Mouse (Mus musculus): ENCODE results near the gene Svbp. TPM values are rescaled to one million over a fixed set of nuclear protein-coding genes. Genes with fewer than 3 reads are reported as not detected.

Gene Svbp
- 3.9 and 54.3 TPM in 2 replicates for polyA plus RNA-seq (2012; ENCODE audit: insufficient read depth, low replicate concordance)

GRCm38 (mm10) chr4:119194909-119195581 is at the start of gene Svbp:
TSS of gene Svbp (plus strand) at chr4:119195306.
- no peak for TF ChIP-seq FLI1 (IDR thresholded peaks at IDR 0.05; ENCODE audit: low read length)
- TF ChIP-seq GATA1 (IDR thresholded peaks at IDR 0.05; ENCODE audit: borderline replicate concordance, low read length): no peak
- peaks cover 17% of the 10 kb centered on the region for H3K27me3 ChIP-seq (replicated peaks)
- H3K4me3 ChIP-seq (replicated peaks): peak within 1 kb of the TSS; percentile 93
- H3K36me3 ChIP-seq (replicated peaks; ENCODE audit: low read length): peaks cover 8% of the 10 kb centered on the region
- no peaks in the 10 kb centered on the region for H3K9me3 ChIP-seq
- peaks cover 26% of the 10 kb centered on the region for H3K4me1 ChIP-seq

GRCm38 (mm10) chr4:119146816-119147215 is 48.3 kb upstream of the Svbp start:
- Histone ChIP-seq H3K4me3 (replicated peaks) (no peak overlapping the region), H3K27me3 (replicated peaks) (peaks cover 45% of the 10 kb centered on the region), H3K36me3 (replicated peaks; ENCODE audit: low read length) (no peaks in the 10 kb centered on the region), H3K4me1 (peaks cover 19% of the 10 kb centered on the region), H3K9me3 (peaks cover 9% of the 10 kb centered on the region)
- TF ChIP-seq GATA1 (IDR thresholded peaks at IDR 0.05; ENCODE audit: borderline replicate concordance, low read length): no peak
- no peak for TF ChIP-seq FLI1 (IDR thresholded peaks at IDR 0.05; ENCODE audit: low read length)

GRCm38 (mm10) chr4:119147347-119147746 is 47.8 kb upstream of the Svbp start:
- H3K36me3 ChIP-seq (replicated peaks; ENCODE audit: low read length): no peaks in the 10 kb centered on the region
- peaks cover 9% of the 10 kb centered on the region for H3K9me3 ChIP-seq
- H3K4me3 ChIP-seq (replicated peaks): no peak overlapping the region
- peaks cover 15% of the 10 kb centered on the region for H3K4me1 ChIP-seq
- H3K27me3 ChIP-seq (replicated peaks): peaks cover 45% of the 10 kb centered on the region
- TF ChIP-seq GATA1 (IDR thresholded peaks at IDR 0.05; ENCODE audit: borderline replicate concordance, low read length): no peak
- no peak for TF ChIP-seq FLI1 (IDR thresholded peaks at IDR 0.05; ENCODE audit: low read length)

- H3K36me3 ChIP-seq (replicated peaks; ENCODE audit: low read length): no peaks in the 10 kb centered on the region
- TF ChIP-seq FLI1 (IDR thresholded peaks at IDR 0.05; ENCODE audit: low read length) (no peak), GATA1 (IDR thresholded peaks at IDR 0.05; ENCODE audit: borderline replicate concordance, low read length) (no peak)
- peaks cover 9% of the 10 kb centered on the region for H3K9me3 ChIP-seq
- peaks cover 12% of the 10 kb centered on the region; the same call in 1 of the 2 replicates for H3K4me1 ChIP-seq
- H3K27me3 ChIP-seq (replicated peaks): peaks cover 49% of the 10 kb centered on the region
- no peak overlapping the region for H3K4me3 ChIP-seq (replicated peaks)
Observed at GRCm38 (mm10) chr4:119148741-119149140, 46.4 kb upstream of the Svbp start.

- TF ChIP-seq GATA1 (IDR thresholded peaks at IDR 0.05; ENCODE audit: borderline replicate concordance, low read length) (no peak), FLI1 (IDR thresholded peaks at IDR 0.05; ENCODE audit: low read length) (no peak)
Observed at GRCm38 (mm10) chr4:119157186-119157585, 37.9 kb upstream of the Svbp start.

GRCm38 (mm10) chr4:119157891-119158290 is 37.2 kb upstream of the Svbp start:
- no peak for TF ChIP-seq FLI1 (IDR thresholded peaks at IDR 0.05; ENCODE audit: low read length)
- no peak for TF ChIP-seq GATA1 (IDR thresholded peaks at IDR 0.05; ENCODE audit: borderline replicate concordance, low read length)
- Histone ChIP-seq H3K9me3 (no peaks in the 10 kb centered on the region), H3K4me1 (no peaks in the 10 kb centered on the region; the same call in 1 of the 2 replicates)

More at GRCm38 (mm10) chr4:119157186-119157585, 37.9 kb upstream of the Svbp start:
- Histone ChIP-seq H3K36me3 (replicated peaks; ENCODE audit: low read length) (no peaks in the 10 kb centered on the region), H3K4me3 (replicated peaks) (no peak overlapping the region), H3K27me3 (replicated peaks) (peaks cover 10% of the 10 kb centered on the region), H3K9me3 (no peaks in the 10 kb centered on the region), H3K4me1 (no peaks in the 10 kb centered on the region; the same call in 1 of the 2 replicates)

GRCm38 (mm10) chr4:119161358-119161757 is 33.7 kb upstream of the Svbp start:
- H3K36me3 ChIP-seq (replicated peaks; ENCODE audit: low read length): no peaks in the 10 kb centered on the region
- H3K27me3 ChIP-seq (replicated peaks): no peaks in the 10 kb centered on the region
- no peak overlapping the region for H3K4me3 ChIP-seq (replicated peaks)
- peaks cover 16% of the 10 kb centered on the region for H3K4me1 ChIP-seq
- no peaks in the 10 kb centered on the region for H3K9me3 ChIP-seq
- TF ChIP-seq FLI1 (IDR thresholded peaks at IDR 0.05; ENCODE audit: low read length) (no peak), GATA1 (IDR thresholded peaks at IDR 0.05; ENCODE audit: borderline replicate concordance, low read length) (no peak)

More at GRCm38 (mm10) chr4:119157891-119158290, 37.2 kb upstream of the Svbp start:
- peaks cover 9% of the 10 kb centered on the region for H3K27me3 ChIP-seq (replicated peaks)
- no peak overlapping the region for H3K4me3 ChIP-seq (replicated peaks)
- H3K36me3 ChIP-seq (replicated peaks; ENCODE audit: low read length): no peaks in the 10 kb centered on the region

GRCm38 (mm10) chr4:119162990-119163389 is 32.1 kb upstream of the Svbp start:
- H3K4me3 ChIP-seq (replicated peaks): no peak overlapping the region
- no peaks in the 10 kb centered on the region for H3K27me3 ChIP-seq (replicated peaks)
- H3K4me1 ChIP-seq: peaks cover 31% of the 10 kb centered on the region
- H3K36me3 ChIP-seq (replicated peaks; ENCODE audit: low read length): no peaks in the 10 kb centered on the region
- no peaks in the 10 kb centered on the region for H3K9me3 ChIP-seq
- TF ChIP-seq GATA1 (IDR thresholded peaks at IDR 0.05; ENCODE audit: borderline replicate concordance, low read length) (no peak), FLI1 (IDR thresholded peaks at IDR 0.05; ENCODE audit: low read length) (no peak)

- no peaks in the 10 kb centered on the region for H3K9me3 ChIP-seq
- H3K4me1 ChIP-seq: peaks cover 54% of the 10 kb centered on the region
- peak overlapping the region; percentile 40 for H3K4me3 ChIP-seq (replicated peaks)
- H3K36me3 ChIP-seq (replicated peaks; ENCODE audit: low read length): peaks cover 29% of the 10 kb centered on the region
- H3K27me3 ChIP-seq (replicated peaks): no peaks in the 10 kb centered on the region
- no peak for TF ChIP-seq FLI1 (IDR thresholded peaks at IDR 0.05; ENCODE audit: low read length)
- TF ChIP-seq GATA1 (IDR thresholded peaks at IDR 0.05; ENCODE audit: borderline replicate concordance, low read length): no peak
Observed at GRCm38 (mm10) chr4:119165916-119166315, 29.2 kb upstream of the Svbp start.

- H3K9me3 ChIP-seq: no peaks in the 10 kb centered on the region
- H3K27me3 ChIP-seq (replicated peaks): no peaks in the 10 kb centered on the region
- peaks cover 60% of the 10 kb centered on the region for H3K4me1 ChIP-seq
- no peak overlapping the region for H3K4me3 ChIP-seq (replicated peaks)
- TF ChIP-seq FLI1 (IDR thresholded peaks at IDR 0.05; ENCODE audit: low read length) (no peak), GATA1 (IDR thresholded peaks at IDR 0.05; ENCODE audit: borderline replicate concordance, low read length) (no peak)
- peaks cover 40% of the 10 kb centered on the region for H3K36me3 ChIP-seq (replicated peaks; ENCODE audit: low read length)
Observed at GRCm38 (mm10) chr4:119167068-119167467, 28.0 kb upstream of the Svbp start.
